Mouse (Mus musculus): ENCODE measurements around the gene Arsa.

DNA sequence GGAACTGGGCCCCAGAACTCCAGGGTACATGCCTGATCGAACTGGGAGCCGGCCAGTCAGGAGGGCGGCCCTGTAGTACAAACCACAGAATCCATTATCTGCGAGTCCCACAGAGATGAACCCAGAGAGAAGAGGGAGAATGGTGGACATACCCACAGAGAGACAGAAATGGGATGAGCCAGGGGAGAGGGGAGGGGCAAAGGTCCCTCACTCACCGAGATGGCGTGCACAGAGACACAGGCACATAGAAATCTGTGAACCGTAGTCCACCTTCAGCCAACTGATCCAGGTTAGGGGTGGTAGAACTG lies 2.0 kb downstream of the Arsa start:
- TF ChIP-seq CTCF (IDR thresholded peaks at IDR 0.05; ENCODE audit: insufficient read depth, low read length) (no peak), POLR2A (IDR thresholded peaks at IDR 0.05; ENCODE audit: borderline replicate concordance, extremely low read depth, low read depth, low read length) (no peak)
